Comparison of ENCODE assay signal across 9 mouse cellular contexts in genomic region chr1:55160831-55161638, GRCm38 (mm10). TPM values are rescaled to one million over a fixed set of nuclear protein-coding genes. Genes with fewer than 3 reads are reported as not detected.
A peak's percentile ranks its signal among the peaks of the same experiment; 100 is the strongest.
DNase-seq lines count a peak whose midpoint lies in the region; ATAC-seq and TF ChIP-seq lines count a peak whose summit lies in the region.
"Had no signal": no experiment of that assay in that cellular context is flagged by ENCODE, and none has a peak within 500 bp of the region (broad histone marks: within the 10 kb centered on the region; RNA-seq: fewer than 3 reads in every experiment).

No protein-coding gene starts in this region.

- H3K9me3 ChIP-seq in forebrain, embryonic 16.5 days (ENCODE audit: control insufficient read depth, low read length), result no peaks in the 10 kb centered on the region

- peak; percentile 76 for ATAC-seq in forebrain, embryonic 16.5 days

- intact Hi-C loops in heart, postnatal 25 days (cut with DNase I), result no loop called here
- intact Hi-C loops in left cerebral cortex, postnatal 36 days (cut with DNase I), result loop anchor here (2.0 kb wide), 1 partner anchor 42 kb away; no protein-coding TSS in a partner anchor

- no peaks in the 10 kb centered on the region; the same call in 1 of the 2 replicates for H3K36me3 ChIP-seq in forebrain, embryonic 16.5 days (ENCODE audit: control insufficient read depth, insufficient read depth)
- H3K36me3 ChIP-seq in kidney, adult 2 months (ENCODE audit: control insufficient read depth, insufficient read depth, low read length), result no peaks in the 10 kb centered on the region; the same call in 1 of the 2 replicates

- no peak for TF ChIP-seq POLR2A in kidney, adult 2 months (IDR thresholded peaks at IDR 0.05; ENCODE audit: low read depth, low read length)

- H3K9ac ChIP-seq in forebrain, embryonic 16.5 days (replicated peaks; ENCODE audit: low read depth, low read length), result no peak overlapping the region
- H3K9ac ChIP-seq: lung, embryonic 14.5 days had no signal

- no peaks in the 10 kb centered on the region for H3K27me3 ChIP-seq in forebrain, embryonic 16.5 days (replicated peaks; ENCODE audit: control insufficient read depth, insufficient read depth, low read length)
- no peaks in the 10 kb centered on the region for H3K27me3 ChIP-seq in kidney, adult 2 months (replicated peaks; ENCODE audit: control insufficient read depth, insufficient read depth, low read length)

- H3K4me1 ChIP-seq in forebrain, embryonic 16.5 days (replicated peaks; ENCODE audit: control insufficient read depth, insufficient read depth, low read length), result no peaks in the 10 kb centered on the region
- no peaks in the 10 kb centered on the region for H3K4me1 ChIP-seq in kidney, adult 2 months (ENCODE audit: control insufficient read depth, insufficient read depth, low read length)

- no peak overlapping the region for H3K4me3 ChIP-seq in forebrain, embryonic 16.5 days (replicated peaks; ENCODE audit: low read length)
- H3K4me3 ChIP-seq in kidney, adult 2 months (ENCODE audit: insufficient read depth, low read depth, low read length), result no peak overlapping the region

- H3K4me2 ChIP-seq in forebrain, embryonic 16.5 days (ENCODE audit: low read length), result no peak overlapping the region
- H3K4me2 ChIP-seq: lung, embryonic 14.5 days had no signal

- peak overlapping the region; percentile 51; the same call in 1 of the 2 replicates for H3K27ac ChIP-seq in forebrain, embryonic 16.5 days (ENCODE audit: low read length)
- H3K27ac ChIP-seq in kidney, adult 2 months (ENCODE audit: insufficient read depth, low read depth, low read length), result no peak overlapping the region

- WGBS in forebrain, embryonic 16.5 days, result 61% methylated on average over 17 of the region's 17 CpGs
- WGBS in kidney, adult 2 months, result 86% methylated on average over 17 of the region's 17 CpGs

- TF ChIP-seq CTCF in kidney, adult 2 months (conservative IDR thresholded peaks at IDR 0.05; ENCODE audit: insufficient read depth, insufficient read length, low read depth, low read length), result no peak

- peak; percentile 87 for DNase-seq in heart, adult 11 months
- no peak for DNase-seq in heart, postnatal 25 days (ENCODE audit: low spot score)
- peak; percentile 79 for DNase-seq in adrenal gland, postnatal 10 days
- DNase-seq in left cerebral cortex, postnatal 36 days (ENCODE audit: low spot score in 2 of 2), result peak; percentile 56 to 64
- DNase-seq in thymus, postnatal 0 days (ENCODE audit: low spot score), result no peak
- DNase-seq in kidney, adult 2 months, result no peak
- no peak for DNase-seq in thymus, postnatal 25 days

RNA-seq across cellular contexts. Expression of gene Mob4, which starts 30.0 kb away (rescaled TPM):
- total RNA-seq in heart, postnatal 25 days (2021), result 10 to 100 TPM; 32.5 to 34.4 TPM
- total RNA-seq in adrenal gland, postnatal 10 days (2021), result 100 to 1,000 TPM; 132 to 252 TPM
- 194 and 201 TPM in 2 replicates for polyA plus RNA-seq in forebrain, embryonic 16.5 days (2015; fragmentation: Nextera tagmentation; extraction: Ambion mirVana)
- total RNA-seq in left cerebral cortex, postnatal 36 days (2021), result 10 to 100 TPM; 51.0 to 54.8 TPM
- polyA plus RNA-seq in thymus, postnatal 0 days (2015; fragmentation: Nextera tagmentation; extraction: Ambion mirVana), result 127 and 149 TPM in 2 replicates
- 10.3 and 16.0 TPM in 2 replicates for polyA plus RNA-seq in kidney, adult 2 months (2012; rRNA removed)

Comparison
In these comparisons a context has a peak if more than half of its experiments do, and no peak if none do; other contexts are left out.
1. DNase-seq: peak in heart, adult 11 months (single experiment), adrenal gland, postnatal 10 days (single experiment) and left cerebral cortex, postnatal 36 days (2 of 2); none in heart, postnatal 25 days (single experiment), thymus, postnatal 0 days (single experiment), kidney, adult 2 months (single experiment) and thymus, postnatal 25 days (single experiment).